Mouse (Mus musculus) liver, embryonic 12.5 days (tissue): Measurements from ENCODE around the gene Rmnd5a. TPM values are rescaled to one million over a fixed set of nuclear protein-coding genes. Genes with fewer than 3 reads are reported as not detected.

Experiments
- ATAC-seq: fragments of 200-750 bp; cut with Nextera tagmentation; 2 replicates; pipeline ENCODE4 v1.8.0; 2017; ENCODE audit warnings: moderate number of reproducible peaks, mild to moderate bottlenecking, moderate library complexity
- H3K27ac ChIP-seq: fragments of 300-500 bp; sonication (generic); 2 replicates; pipeline ENCODE4 v1.5.1; 2016; ENCODE audit warnings: mild to moderate bottlenecking
- H3K27me3 ChIP-seq: fragments of 300-500 bp; sonication (generic); replicated peaks from 2 replicates; pipeline ENCODE4 v1.6.1; 2016; ENCODE audit warnings: mild to moderate bottlenecking, moderate library complexity
- H3K36me3 ChIP-seq: fragments of 300-500 bp; sonication (generic); 2 replicates; pipeline ENCODE4 v1.6.1; 2016; ENCODE audit warnings: mild to moderate bottlenecking, moderate library complexity
- H3K4me1 ChIP-seq: fragments of 300-500 bp; sonication (generic); 2 replicates; pipeline ENCODE4 v1.6.1; 2016
- H3K4me2 ChIP-seq: fragments of 300-500 bp; sonication (generic); 2 replicates; pipeline ENCODE4 v1.6.1; 2016; ENCODE audit warnings: mild to moderate bottlenecking, moderate library complexity
- H3K4me3 ChIP-seq: fragments of 300-500 bp; sonication (generic); 2 replicates; pipeline ENCODE4 v1.5.1; 2016; ENCODE audit warnings: mild to moderate bottlenecking, moderate library complexity
- H3K9ac ChIP-seq: fragments of 300-500 bp; sonication (generic); 2 replicates; pipeline ENCODE4 v1.6.1; 2016; ENCODE audit warnings: mild to moderate bottlenecking, moderate library complexity
- H3K9me3 ChIP-seq: fragments of 300-500 bp; sonication (generic); replicated peaks from 2 replicates; pipeline ENCODE4 v1.6.1; 2016; ENCODE audit warnings: mild to moderate bottlenecking, moderate library complexity
- WGBS: fragments of 180-500 bp; shearing (Covaris S2); methylation state at CpG from one replicate; pipeline ENCODE4 v1.1.7; 2016; ENCODE audit not compliant: insufficient replicate concordance; 5-methylcytosine and 5-hydroxymethylcytosine counted together
- polyA plus RNA-seq: library from polyadenylated mRNA; unstranded; fragments of >200 nt; fragmentation: Nextera tagmentation; extraction: Ambion mirVana; gene quantifications from 2 replicates; pipeline ENCODE4 v1.2.1, GENCODE M21; 2016

The Rmnd5a gene
- polyA plus RNA-seq, 1 experiment from 2014 or later = 11.6 TPM

DNA sequence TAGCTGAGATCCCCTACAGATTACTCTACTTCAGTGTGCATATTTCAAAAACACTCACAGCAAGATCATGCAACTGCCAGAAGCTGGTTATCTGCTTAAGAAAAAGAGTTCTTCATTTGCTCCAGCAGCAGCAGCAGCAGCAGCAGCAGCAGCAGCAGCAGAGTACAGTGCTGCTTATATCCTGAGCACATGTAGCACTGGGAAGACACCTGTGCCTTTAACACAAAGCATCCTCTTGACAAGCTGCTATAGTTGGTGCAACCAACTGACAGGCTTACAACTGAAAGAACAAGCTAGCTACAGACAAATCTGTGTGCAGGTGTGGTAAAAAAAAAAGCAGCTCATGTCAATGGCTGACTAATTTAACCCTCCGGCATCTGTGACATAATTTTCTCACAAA, 44.4 kb downstream of the Rmnd5a start:
- H3K4me2 ChIP-seq = no peak overlapping the region
- H3K4me1 ChIP-seq = no peaks in the 10 kb centered on the region
- peaks cover 73% of the 10 kb centered on the region for H3K36me3 ChIP-seq
- H3K27ac ChIP-seq = no peak overlapping the region
- H3K9ac ChIP-seq = no peak overlapping the region
- no peak overlapping the region for H3K4me3 ChIP-seq
- H3K9me3 ChIP-seq = no peaks in the 10 kb centered on the region
- 77% methylated on average over 1 of the region's 1 CpGs for WGBS
- no peaks in the 10 kb centered on the region for H3K27me3 ChIP-seq
- no peak for ATAC-seq

DNA sequence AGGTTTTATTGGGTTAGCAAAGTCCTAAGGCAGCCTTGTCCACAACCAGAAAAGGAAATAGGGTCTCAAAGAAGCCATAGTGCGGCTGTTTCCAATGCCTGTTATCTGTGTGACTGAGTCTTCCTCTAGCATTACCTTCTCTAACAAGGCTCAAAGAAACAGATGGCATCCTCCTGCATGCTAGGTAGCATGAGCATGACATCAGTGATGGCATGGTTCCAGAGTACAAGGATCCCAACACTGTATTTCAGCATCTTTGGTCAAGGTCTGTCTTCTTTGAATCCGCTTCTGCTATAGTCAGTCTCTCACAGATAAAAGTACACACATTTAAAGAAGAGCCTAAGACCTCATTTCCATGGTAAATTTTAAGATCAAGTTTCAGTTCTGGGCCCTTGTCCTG, 49.9 kb downstream of the Rmnd5a start:
- whole genome bisulfite sequencing = 85% methylated on average over 2 of the region's 2 CpGs
- no peak overlapping the region for H3K4me3 ChIP-seq
- no peak for ATAC-seq

GRCm38 (mm10) chr6:71381654-71382053, 58.8 kb downstream of the Rmnd5a start:
- Histone ChIP-seq H3K4me3 (no peak overlapping the region), H3K4me2 (no peak overlapping the region), H3K27me3 (no peaks in the 10 kb centered on the region), H3K4me1 (no peaks in the 10 kb centered on the region), H3K9ac (no peak overlapping the region), H3K9me3 (no peaks in the 10 kb centered on the region), H3K27ac (no peak overlapping the region), H3K36me3 (no peaks in the 10 kb centered on the region)
- WGBS = 74% methylated on average over 5 of the region's 5 CpGs
- ATAC-seq = no peak

More for the DNA sequence above, 49.9 kb downstream of the Rmnd5a start:
- Histone ChIP-seq H3K4me1 (0 out of 2 replicates have a peak, but pooled peaks cover 2% of the 10 kb centered on the region), H3K4me2 (no peak overlapping the region), H3K36me3 (peaks cover 45% of the 10 kb centered on the region), H3K27me3 (no peaks in the 10 kb centered on the region), H3K9me3 (no peaks in the 10 kb centered on the region), H3K9ac (no peak overlapping the region), H3K27ac (no peak overlapping the region)

DNA sequence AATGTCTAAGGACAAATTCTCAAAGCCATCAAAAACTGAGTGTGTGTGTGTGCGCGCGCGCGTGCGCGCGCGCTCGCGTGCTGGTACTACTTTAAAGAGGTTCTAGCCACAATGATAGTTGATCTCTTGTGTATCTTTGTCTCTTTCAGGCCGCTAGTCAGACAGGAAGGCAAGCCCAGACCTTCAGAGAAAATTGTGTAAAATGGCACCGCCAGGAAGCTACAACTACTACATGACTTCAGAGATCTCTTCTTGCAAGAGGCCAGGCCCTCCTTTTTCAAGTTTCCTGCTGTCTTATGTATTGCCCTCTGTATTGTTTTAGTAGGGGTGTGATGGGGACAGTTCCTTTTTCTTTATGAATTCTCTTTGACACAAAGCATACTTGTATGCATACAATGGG, 63.7 kb downstream of the Rmnd5a start:
- no peak overlapping the region for H3K27ac ChIP-seq
- no peaks in the 10 kb centered on the region for H3K36me3 ChIP-seq
- H3K4me3 ChIP-seq = no peak overlapping the region
- no peak for ATAC-seq
- H3K9ac ChIP-seq = no peak overlapping the region
- H3K4me2 ChIP-seq = no peak overlapping the region
- no peaks in the 10 kb centered on the region for H3K4me1 ChIP-seq
- H3K27me3 ChIP-seq = no peaks in the 10 kb centered on the region
- 91% methylated on average over 13 of the region's 13 CpGs for WGBS
- no peaks in the 10 kb centered on the region for H3K9me3 ChIP-seq

- no peaks in the 10 kb centered on the region for H3K9me3 ChIP-seq
- no peak for ATAC-seq
- H3K4me2 ChIP-seq = no peak overlapping the region
- no peak overlapping the region for H3K27ac ChIP-seq
- H3K27me3 ChIP-seq = no peaks in the 10 kb centered on the region
- 63% methylated on average over 2 of the region's 2 CpGs for WGBS
- no peaks in the 10 kb centered on the region for H3K4me1 ChIP-seq
- H3K9ac ChIP-seq = no peak overlapping the region
- no peaks in the 10 kb centered on the region for H3K36me3 ChIP-seq
- H3K4me3 ChIP-seq = no peak overlapping the region
These were observed 65.5 kb downstream of the Rmnd5a start for GRCm38 (mm10) chr6:71374921-71375320.

GRCm38 (mm10) chr6:71374311-71374829, 66.1 kb downstream of the Rmnd5a start:
- H3K27me3 ChIP-seq = no peaks in the 10 kb centered on the region
- no peaks in the 10 kb centered on the region for H3K4me1 ChIP-seq
- H3K36me3 ChIP-seq = no peaks in the 10 kb centered on the region
- no peak for ATAC-seq
- no peak overlapping the region for H3K9ac ChIP-seq
- no peak overlapping the region for H3K4me3 ChIP-seq
- no peak overlapping the region for H3K4me2 ChIP-seq
- H3K9me3 ChIP-seq = no peaks in the 10 kb centered on the region
- no peak overlapping the region for H3K27ac ChIP-seq
- 74% methylated on average over 19 of the region's 19 CpGs for WGBS

DNA sequence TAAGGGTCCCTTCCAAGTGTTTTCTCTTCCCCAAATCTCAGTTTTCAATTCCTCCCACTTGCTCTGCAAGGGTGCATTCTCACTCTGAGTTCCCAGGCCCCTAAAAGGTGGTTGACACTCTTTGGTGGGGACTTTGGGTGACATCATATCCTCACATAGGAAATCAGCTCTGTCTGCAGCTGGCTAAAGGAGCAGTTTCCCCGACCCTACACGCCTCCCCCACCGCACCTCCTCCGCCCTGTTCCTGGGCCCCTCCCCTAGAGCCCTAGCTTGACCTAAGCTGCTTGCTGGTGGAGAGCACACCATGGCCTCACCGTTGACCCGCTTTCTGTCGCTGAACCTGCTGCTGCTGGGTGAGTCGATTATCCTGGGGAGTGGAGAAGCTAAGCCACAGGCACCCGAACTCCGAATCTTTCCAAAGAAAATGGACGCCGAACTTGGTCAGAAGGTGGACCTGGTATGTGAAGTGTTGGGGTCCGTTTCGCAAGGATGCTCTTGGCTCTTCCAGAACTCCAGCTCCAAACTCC, 67.1 kb downstream of the Rmnd5a start, which contains the start of gene Cd8a:
TSS of gene Cd8a (plus strand) at position 179 of the 527 bp plus-strand sequence.
- ATAC-seq = no peak
- WGBS = 58% methylated on average over 14 of the region's 14 CpGs
- H3K27me3 ChIP-seq = no peaks in the 10 kb centered on the region

GRCm38 (mm10) chr6:71372041-71372720, 68.3 kb downstream of the Rmnd5a start:
- no peaks in the 10 kb centered on the region for H3K9me3 ChIP-seq
- H3K27me3 ChIP-seq = no peaks in the 10 kb centered on the region
- H3K27ac ChIP-seq = no peak overlapping the region
- H3K9ac ChIP-seq = no peak overlapping the region
- no peak for ATAC-seq
- no peaks in the 10 kb centered on the region for H3K4me1 ChIP-seq
- no peak overlapping the region for H3K4me3 ChIP-seq
- H3K36me3 ChIP-seq = no peaks in the 10 kb centered on the region
- WGBS = 64% methylated on average over 5 of the region's 5 CpGs
- H3K4me2 ChIP-seq = no peak overlapping the region

More for the DNA sequence above, 67.1 kb downstream of the Rmnd5a start, which contains the start of gene Cd8a:
- no peaks in the 10 kb centered on the region for H3K36me3 ChIP-seq
- no peak within 1 kb of the TSS for H3K4me3 ChIP-seq
- no peak within 1 kb of the TSS for H3K27ac ChIP-seq
- H3K4me1 ChIP-seq = no peaks in the 10 kb centered on the region
- no peak within 1 kb of the TSS for H3K9ac ChIP-seq
- no peaks in the 10 kb centered on the region for H3K9me3 ChIP-seq
- H3K4me2 ChIP-seq = no peak within 1 kb of the TSS

DNA sequence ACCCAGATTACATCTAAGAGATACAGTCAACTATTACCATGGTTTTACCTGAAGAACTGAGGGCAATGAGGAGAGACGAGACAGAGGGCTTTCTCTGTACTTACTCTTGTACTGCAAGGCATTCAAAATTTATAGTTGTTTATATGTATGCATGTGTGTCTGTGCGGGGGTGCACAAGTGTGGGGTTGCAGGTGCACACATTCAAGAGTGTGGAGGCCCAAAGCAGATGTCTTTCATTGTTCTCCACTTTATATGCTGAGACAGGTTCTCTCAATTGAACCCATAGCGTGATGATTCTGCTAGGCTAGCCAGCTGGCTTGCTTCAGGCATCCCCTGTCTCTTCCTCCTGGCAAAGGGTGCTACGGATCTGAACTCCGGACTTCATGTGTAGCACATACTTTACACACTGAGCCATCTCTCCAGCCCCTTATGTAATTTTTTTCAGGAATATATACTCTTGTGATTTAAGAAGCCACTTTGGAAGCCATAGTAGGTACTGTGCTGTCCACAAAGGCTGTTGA, 69.3 kb downstream of the Rmnd5a start:
- ATAC-seq = no peak

DNA sequence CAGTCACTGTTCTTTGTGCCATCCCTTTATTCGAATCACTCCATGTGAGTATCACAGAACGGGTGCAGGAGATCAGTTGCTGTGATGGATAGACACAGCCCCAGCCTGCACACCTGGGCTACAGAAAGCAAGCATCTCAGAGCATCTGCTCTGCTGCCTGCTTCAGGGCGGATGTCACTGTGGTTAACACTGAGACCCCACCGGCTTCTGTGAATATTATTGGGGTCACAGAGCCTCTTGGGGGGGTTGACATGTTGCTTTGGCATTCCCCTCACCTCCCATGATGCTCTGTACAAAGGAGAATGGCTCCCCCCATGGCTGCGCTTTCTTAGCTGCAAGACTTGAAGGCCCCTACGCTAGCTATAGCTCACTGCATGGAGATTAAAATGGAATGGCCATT, 71.0 kb downstream of the Rmnd5a start:
- Histone ChIP-seq H3K9me3 (no peaks in the 10 kb centered on the region), H3K4me2 (no peak overlapping the region), H3K4me3 (no peak overlapping the region), H3K4me1 (no peaks in the 10 kb centered on the region), H3K27ac (no peak overlapping the region), H3K9ac (no peak overlapping the region), H3K36me3 (no peaks in the 10 kb centered on the region), H3K27me3 (no peaks in the 10 kb centered on the region)
- no peak for ATAC-seq
- 72% methylated on average over 6 of the region's 6 CpGs for WGBS

More for the DNA sequence above, 69.3 kb downstream of the Rmnd5a start:
- no peak overlapping the region for H3K27ac ChIP-seq
- no peaks in the 10 kb centered on the region for H3K9me3 ChIP-seq
- H3K27me3 ChIP-seq = no peaks in the 10 kb centered on the region
- no peaks in the 10 kb centered on the region for H3K36me3 ChIP-seq
- H3K4me3 ChIP-seq = no peak overlapping the region
- no peaks in the 10 kb centered on the region for H3K4me1 ChIP-seq
- WGBS = 79% methylated on average over 5 of the region's 5 CpGs
- H3K4me2 ChIP-seq = no peak overlapping the region
- no peak overlapping the region for H3K9ac ChIP-seq

DNA sequence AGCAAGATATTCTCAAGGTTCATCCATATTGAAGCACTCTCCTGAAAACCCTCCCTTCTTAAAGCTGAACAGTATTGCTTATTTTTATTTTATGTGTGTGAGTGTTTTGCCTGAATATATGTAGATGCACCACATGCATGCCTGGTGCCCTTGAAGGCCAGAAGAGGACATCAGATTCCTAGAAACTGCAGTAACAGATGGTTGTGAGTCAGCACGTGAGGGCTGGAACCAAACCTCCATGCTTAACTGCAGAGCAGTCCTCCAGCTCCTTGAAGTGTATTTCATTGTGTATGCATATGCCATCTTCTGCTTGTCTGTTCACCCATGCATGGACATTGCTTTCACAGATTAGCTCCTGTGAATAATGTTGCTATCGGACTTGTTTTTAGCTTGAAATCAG, 76.4 kb downstream of the Rmnd5a start:
- Histone ChIP-seq H3K27me3 (no peaks in the 10 kb centered on the region), H3K4me2 (no peak overlapping the region), H3K27ac (no peak overlapping the region), H3K36me3 (no peaks in the 10 kb centered on the region), H3K9me3 (no peaks in the 10 kb centered on the region), H3K4me3 (no peak overlapping the region), H3K9ac (no peak overlapping the region), H3K4me1 (no peaks in the 10 kb centered on the region)
- WGBS = 56% methylated on average over 2 of the region's 2 CpGs
- ATAC-seq = no peak

GRCm38 (mm10) chr6:71361156-71361670, 79.2 kb downstream of the Rmnd5a start:
- no peaks in the 10 kb centered on the region for H3K9me3 ChIP-seq
- H3K27ac ChIP-seq = no peak overlapping the region
- H3K4me2 ChIP-seq = no peak overlapping the region
- H3K9ac ChIP-seq = no peak overlapping the region
- H3K4me1 ChIP-seq = no peaks in the 10 kb centered on the region
- WGBS = 74% methylated on average over 10 of the region's 10 CpGs
- H3K27me3 ChIP-seq = no peaks in the 10 kb centered on the region
- no peak for ATAC-seq
- no peak overlapping the region for H3K4me3 ChIP-seq
- H3K36me3 ChIP-seq = no peaks in the 10 kb centered on the region
